Mouse (Mus musculus): Measurements from ENCODE around the gene Agr3. TPM values are rescaled to one million over a fixed set of nuclear protein-coding genes. Genes with fewer than 3 reads are reported as not detected.
A peak's percentile ranks its signal among the peaks of the same experiment; 100 is the strongest.

The Agr3 gene
- polyA plus RNA-seq, 1 experiment from 2014 or later = not detected

DNA sequence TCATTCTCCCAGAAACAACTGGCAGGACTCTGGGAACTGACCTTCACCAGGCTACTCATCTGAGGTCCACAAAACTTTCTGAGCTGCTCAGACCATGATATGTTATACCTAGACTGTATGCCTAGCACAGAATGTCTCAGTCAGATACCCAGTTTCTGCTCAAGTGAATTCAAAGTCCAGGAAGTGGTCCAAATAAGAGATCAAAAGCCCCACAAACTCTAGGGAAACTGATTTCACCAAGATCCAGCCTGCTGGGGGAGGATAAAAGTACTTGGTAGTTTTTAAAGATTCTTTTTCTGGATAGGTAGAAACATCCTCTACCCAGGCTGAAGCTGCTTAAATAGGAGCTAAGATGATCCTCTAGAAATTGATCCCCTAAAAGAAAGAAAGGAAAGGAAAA, 9.6 kb upstream of the Agr3 start:
- no peaks in the 10 kb centered on the region for H3K27me3 ChIP-seq (replicated peaks; ENCODE audit: control insufficient read depth, insufficient read depth, low read length)
- no peak overlapping the region for H3K4me2 ChIP-seq (ENCODE audit: low read length)
- no peak overlapping the region for H3K27ac ChIP-seq (ENCODE audit: low read depth, low read length)
- H3K9me3 ChIP-seq (replicated peaks; ENCODE audit: control insufficient read depth, low read length) = no peaks in the 10 kb centered on the region
- no peak overlapping the region for H3K9ac ChIP-seq (ENCODE audit: low read length)
- DNase-seq (ENCODE audit: low spot score) (no peak), ATAC-seq (no peak)
- no peak overlapping the region for H3K4me3 ChIP-seq (ENCODE audit: low read depth, low read length)
- H3K36me3 ChIP-seq (ENCODE audit: control insufficient read depth, insufficient read depth, low read length) = no peaks in the 10 kb centered on the region
- H3K4me1 ChIP-seq (ENCODE audit: control insufficient read depth, insufficient read depth, low read length) = no peaks in the 10 kb centered on the region

DNA sequence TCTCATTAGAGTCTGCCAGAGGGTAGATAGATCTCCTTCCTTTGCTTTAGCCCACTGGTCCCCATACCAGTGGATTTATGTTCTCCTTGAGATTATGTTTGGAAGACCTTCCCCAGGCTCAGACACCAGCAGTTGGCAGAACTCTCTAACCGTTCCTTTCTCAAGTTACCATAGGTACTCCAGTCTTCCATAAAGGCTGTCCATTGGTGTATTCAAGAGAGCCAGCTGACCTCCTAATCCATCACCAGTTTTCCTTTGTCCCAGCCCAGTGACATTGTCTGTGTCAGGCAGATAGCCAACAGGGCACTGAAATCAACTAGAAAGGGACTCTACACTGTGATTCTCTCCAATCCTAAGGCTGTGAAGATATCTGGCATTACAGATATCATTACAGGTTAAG, 9.0 kb upstream of the Agr3 start:
- no peak overlapping the region for H3K4me2 ChIP-seq (ENCODE audit: low read length)
- H3K27me3 ChIP-seq (replicated peaks; ENCODE audit: control insufficient read depth, insufficient read depth, low read length) = no peaks in the 10 kb centered on the region
- H3K36me3 ChIP-seq (ENCODE audit: control insufficient read depth, insufficient read depth, low read length) = no peaks in the 10 kb centered on the region
- no peak overlapping the region for H3K27ac ChIP-seq (ENCODE audit: low read depth, low read length)
- ATAC-seq (no peak), DNase-seq (ENCODE audit: low spot score) (no peak)
- no peak overlapping the region for H3K4me3 ChIP-seq (ENCODE audit: low read depth, low read length)
- no peaks in the 10 kb centered on the region for H3K9me3 ChIP-seq (replicated peaks; ENCODE audit: control insufficient read depth, low read length)
- 31% methylated on average over 1 of the region's 1 CpGs for WGBS
- H3K4me1 ChIP-seq (ENCODE audit: control insufficient read depth, insufficient read depth, low read length) = no peaks in the 10 kb centered on the region
- H3K9ac ChIP-seq (ENCODE audit: low read length) = no peak overlapping the region

DNA sequence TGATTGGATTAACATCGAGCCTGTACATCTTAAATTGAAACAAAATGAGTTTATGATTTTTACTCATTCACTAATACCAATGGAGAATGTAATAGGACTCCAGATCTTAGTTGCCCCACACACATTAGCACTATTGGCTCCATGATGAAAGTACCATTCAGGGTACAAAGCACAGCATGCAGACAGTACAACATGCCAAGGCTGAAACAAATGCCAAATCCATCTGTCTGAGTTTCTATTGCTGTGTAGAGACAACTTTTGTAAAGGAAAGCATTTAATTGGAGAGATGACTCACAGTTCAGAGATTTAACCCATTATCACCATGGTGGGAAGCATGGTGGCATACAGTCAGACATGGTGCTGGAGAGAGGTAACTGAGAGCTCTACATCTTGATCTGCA, 7.4 kb upstream of the Agr3 start:
- 36% methylated on average over 1 of the region's 1 CpGs for WGBS
- Histone ChIP-seq H3K4me1 (ENCODE audit: control insufficient read depth, insufficient read depth, low read length) (no peaks in the 10 kb centered on the region), H3K4me2 (ENCODE audit: low read length) (no peak overlapping the region), H3K27ac (ENCODE audit: low read depth, low read length) (no peak overlapping the region), H3K27me3 (replicated peaks; ENCODE audit: control insufficient read depth, insufficient read depth, low read length) (no peaks in the 10 kb centered on the region), H3K9ac (ENCODE audit: low read length) (no peak overlapping the region), H3K9me3 (replicated peaks; ENCODE audit: control insufficient read depth, low read length) (no peaks in the 10 kb centered on the region), H3K36me3 (ENCODE audit: control insufficient read depth, insufficient read depth, low read length) (no peaks in the 10 kb centered on the region), H3K4me3 (ENCODE audit: low read depth, low read length) (no peak overlapping the region)
- peak; percentile 89; the same call in 1 of the 2 replicates for ATAC-seq
- DNase-seq (ENCODE audit: low spot score) = peak; percentile 83

DNA sequence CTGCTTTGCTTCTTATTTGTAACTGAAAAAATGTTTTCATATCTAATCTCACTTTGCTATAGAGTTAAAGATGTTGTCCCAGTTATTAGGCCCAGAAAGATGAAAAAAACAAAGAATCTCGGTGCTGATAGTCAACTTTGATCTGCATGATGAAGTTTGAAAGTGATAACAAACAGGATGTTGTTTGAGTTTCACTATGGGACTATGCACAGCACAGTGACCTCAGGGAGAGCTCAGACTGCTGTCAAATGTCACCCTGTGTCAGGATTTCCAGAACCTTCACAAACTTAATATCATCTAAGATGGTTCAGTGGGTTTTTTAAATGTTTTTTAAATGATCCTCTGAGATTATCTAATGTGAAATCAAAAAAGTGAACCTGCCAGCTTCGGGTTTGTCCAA, 2.4 kb downstream of the Agr3 start:
- Histone ChIP-seq H3K9ac (ENCODE audit: low read length) (no peak overlapping the region), H3K36me3 (ENCODE audit: control insufficient read depth, insufficient read depth, low read length) (no peaks in the 10 kb centered on the region), H3K9me3 (replicated peaks; ENCODE audit: control insufficient read depth, low read length) (no peaks in the 10 kb centered on the region), H3K27ac (ENCODE audit: low read depth, low read length) (no peak overlapping the region), H3K4me1 (ENCODE audit: control insufficient read depth, insufficient read depth, low read length) (no peaks in the 10 kb centered on the region), H3K4me3 (ENCODE audit: low read depth, low read length) (no peak overlapping the region), H3K4me2 (ENCODE audit: low read length) (no peak overlapping the region), H3K27me3 (replicated peaks; ENCODE audit: control insufficient read depth, insufficient read depth, low read length) (no peaks in the 10 kb centered on the region)
- DNase-seq (ENCODE audit: low spot score) = no peak
- 87% methylated on average over 2 of the region's 2 CpGs for WGBS
- ATAC-seq = no peak

DNA sequence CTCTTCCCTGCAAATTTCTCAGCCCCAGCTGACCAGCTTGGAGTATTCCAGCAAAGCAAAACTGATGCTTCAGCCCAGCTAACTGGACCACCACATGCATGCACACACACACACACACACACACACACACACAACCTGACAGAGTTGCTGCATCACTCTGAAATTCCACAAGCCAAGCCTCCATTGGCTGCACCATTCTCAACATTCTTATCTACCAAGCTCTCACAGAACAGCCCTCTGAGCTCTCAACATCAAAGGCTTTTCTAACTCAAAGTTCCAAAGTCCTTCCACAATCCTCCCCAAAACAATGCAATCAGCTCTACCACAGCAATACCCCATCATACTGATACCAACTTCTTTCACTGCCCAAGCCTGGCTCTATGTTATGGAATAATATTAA, 7.4 kb downstream of the Agr3 start:
- ATAC-seq (no peak), DNase-seq (ENCODE audit: low spot score) (no peak)
- Histone ChIP-seq H3K36me3 (ENCODE audit: control insufficient read depth, insufficient read depth, low read length) (no peaks in the 10 kb centered on the region), H3K27ac (ENCODE audit: low read depth, low read length) (no peak overlapping the region), H3K4me1 (ENCODE audit: control insufficient read depth, insufficient read depth, low read length) (no peaks in the 10 kb centered on the region), H3K4me2 (ENCODE audit: low read length) (no peak overlapping the region), H3K4me3 (ENCODE audit: low read depth, low read length) (no peak overlapping the region), H3K9me3 (replicated peaks; ENCODE audit: control insufficient read depth, low read length) (no peaks in the 10 kb centered on the region), H3K9ac (ENCODE audit: low read length) (no peak overlapping the region), H3K27me3 (replicated peaks; ENCODE audit: control insufficient read depth, insufficient read depth, low read length) (no peaks in the 10 kb centered on the region)

DNA sequence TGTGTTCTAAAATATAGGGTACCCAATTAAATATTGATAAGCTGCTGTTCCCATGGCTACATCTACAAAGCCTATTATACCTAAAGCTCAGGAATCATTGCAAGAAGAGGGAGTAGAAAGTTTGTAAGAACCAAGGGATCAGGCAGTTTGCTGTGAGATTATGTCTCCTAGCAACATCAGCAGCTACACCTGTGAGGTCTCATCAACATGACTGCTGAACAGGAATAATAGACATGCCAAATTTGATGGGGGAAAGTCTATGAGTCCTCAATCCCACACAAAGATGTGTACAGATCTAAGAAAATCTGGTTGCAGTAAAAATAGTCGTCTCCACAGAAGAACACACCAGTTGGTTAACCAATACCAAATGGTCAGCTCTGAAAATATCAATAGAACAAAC, 26.3 kb downstream of the Agr3 start:
- ATAC-seq = no peak
- Histone ChIP-seq H3K9ac (ENCODE audit: low read length) (no peak overlapping the region), H3K36me3 (ENCODE audit: control insufficient read depth, insufficient read depth, low read length) (no peaks in the 10 kb centered on the region), H3K9me3 (replicated peaks; ENCODE audit: control insufficient read depth, low read length) (no peaks in the 10 kb centered on the region), H3K27ac (ENCODE audit: low read depth, low read length) (no peak overlapping the region), H3K4me3 (ENCODE audit: low read depth, low read length) (no peak overlapping the region), H3K4me1 (ENCODE audit: control insufficient read depth, insufficient read depth, low read length) (no peaks in the 10 kb centered on the region), H3K4me2 (ENCODE audit: low read length) (no peak overlapping the region), H3K27me3 (replicated peaks; ENCODE audit: control insufficient read depth, insufficient read depth, low read length) (no peaks in the 10 kb centered on the region)
- 31% methylated on average over 1 of the region's 1 CpGs for WGBS
- no peak for DNase-seq (ENCODE audit: low spot score)

DNA sequence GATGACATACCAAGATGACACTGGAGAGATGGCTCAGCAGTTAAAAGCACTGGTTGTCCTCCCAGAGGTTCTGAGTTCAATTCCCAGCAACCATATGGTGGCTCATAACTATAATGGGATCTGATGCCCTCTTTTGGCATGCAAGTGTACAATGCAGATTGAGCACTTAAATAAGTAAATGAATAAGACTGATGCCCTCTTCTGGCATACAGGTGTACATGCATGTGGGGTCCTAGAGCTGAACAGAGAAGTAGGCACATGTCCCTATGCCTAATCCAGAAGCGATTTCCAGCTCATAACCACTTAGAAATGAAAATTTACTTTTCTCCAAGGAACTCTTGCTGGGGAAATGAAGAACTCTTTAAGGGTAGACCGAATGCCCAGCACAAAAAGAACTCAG, 31.8 kb downstream of the Agr3 start:
- DNase-seq (ENCODE audit: low spot score) (peak; percentile 26), ATAC-seq (no peak)
- Histone ChIP-seq H3K9me3 (replicated peaks; ENCODE audit: control insufficient read depth, low read length) (no peaks in the 10 kb centered on the region), H3K36me3 (ENCODE audit: control insufficient read depth, insufficient read depth, low read length) (no peaks in the 10 kb centered on the region), H3K27me3 (replicated peaks; ENCODE audit: control insufficient read depth, insufficient read depth, low read length) (no peaks in the 10 kb centered on the region), H3K9ac (ENCODE audit: low read length) (no peak overlapping the region), H3K4me1 (ENCODE audit: control insufficient read depth, insufficient read depth, low read length) (no peaks in the 10 kb centered on the region), H3K4me3 (ENCODE audit: low read depth, low read length) (no peak overlapping the region), H3K27ac (ENCODE audit: low read depth, low read length) (no peak overlapping the region), H3K4me2 (ENCODE audit: low read length) (no peak overlapping the region)
- 83% methylated on average over 2 of the region's 2 CpGs for WGBS

DNA sequence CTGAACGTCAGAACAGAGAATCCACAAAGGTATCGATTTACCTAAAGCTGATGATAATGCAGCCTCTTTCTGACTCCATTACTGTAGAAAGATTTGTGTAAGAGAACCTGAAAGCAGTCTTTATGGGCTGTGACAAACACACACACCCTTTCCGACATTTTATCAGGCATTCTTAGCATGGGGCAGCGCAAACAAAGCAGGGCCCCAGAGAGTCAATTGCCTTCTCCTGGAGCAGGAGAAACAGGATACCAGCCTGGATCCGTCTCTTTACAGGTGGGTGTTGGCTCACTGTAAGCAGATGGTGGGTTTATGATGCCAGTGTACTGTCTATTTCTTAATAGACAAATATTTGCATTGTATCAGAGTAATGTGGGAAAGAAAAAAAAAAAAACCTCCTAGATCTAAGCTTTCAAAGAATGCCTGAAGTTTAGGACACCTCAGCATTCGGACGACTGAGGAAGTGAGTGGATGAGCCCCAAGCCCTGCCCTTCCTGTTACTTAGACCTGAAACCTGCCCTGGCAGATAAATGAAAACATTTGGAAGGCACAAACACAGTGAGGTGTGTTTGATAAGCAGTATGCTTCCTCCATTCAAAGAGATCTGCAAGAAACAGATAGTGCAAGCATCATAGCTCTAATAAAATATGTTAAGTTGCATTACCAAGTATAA, 40.8 kb downstream of the Agr3 start:
- ATAC-seq (no peak), DNase-seq (ENCODE audit: low spot score) (no peak)
- 69% methylated on average over 7 of the region's 7 CpGs for WGBS
- Histone ChIP-seq H3K27me3 (replicated peaks; ENCODE audit: control insufficient read depth, insufficient read depth, low read length) (no peaks in the 10 kb centered on the region), H3K27ac (ENCODE audit: low read depth, low read length) (no peak overlapping the region), H3K36me3 (ENCODE audit: control insufficient read depth, insufficient read depth, low read length) (no peaks in the 10 kb centered on the region), H3K9me3 (replicated peaks; ENCODE audit: control insufficient read depth, low read length) (no peaks in the 10 kb centered on the region), H3K4me2 (ENCODE audit: low read length) (no peak overlapping the region), H3K4me3 (ENCODE audit: low read depth, low read length) (no peak overlapping the region), H3K4me1 (ENCODE audit: control insufficient read depth, insufficient read depth, low read length) (no peaks in the 10 kb centered on the region), H3K9ac (ENCODE audit: low read length) (no peak overlapping the region)

DNA sequence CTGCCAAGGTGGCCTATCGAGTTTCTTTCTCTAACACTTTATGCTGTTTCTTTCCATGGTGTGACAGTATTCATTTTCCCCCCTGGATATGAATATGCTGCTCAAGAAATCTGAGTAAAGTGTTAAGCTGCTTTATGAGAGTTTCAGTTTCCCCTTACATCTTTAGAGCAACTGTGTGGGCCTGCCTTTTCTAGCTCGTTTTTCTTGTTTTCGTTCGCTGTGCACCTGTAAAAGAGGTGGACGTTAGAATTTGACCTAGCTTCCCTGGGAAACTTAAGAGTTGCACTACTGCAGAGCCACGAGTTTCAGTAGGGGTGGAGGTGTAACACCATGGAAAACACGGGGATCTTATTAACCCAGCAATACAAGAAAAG, 41.3 kb downstream of the Agr3 start:
- H3K27me3 ChIP-seq (replicated peaks; ENCODE audit: control insufficient read depth, insufficient read depth, low read length) = no peaks in the 10 kb centered on the region
- ATAC-seq = no peak
- no peak overlapping the region for H3K27ac ChIP-seq (ENCODE audit: low read depth, low read length)

More for the DNA sequence above, 41.3 kb downstream of the Agr3 start:
- DNase-seq (ENCODE audit: low spot score) = no peak
- no peak overlapping the region for H3K9ac ChIP-seq (ENCODE audit: low read length)
- no peaks in the 10 kb centered on the region for H3K4me1 ChIP-seq (ENCODE audit: control insufficient read depth, insufficient read depth, low read length)
- 78% methylated on average over 7 of the region's 7 CpGs for WGBS
- H3K9me3 ChIP-seq (replicated peaks; ENCODE audit: control insufficient read depth, low read length) = no peaks in the 10 kb centered on the region
- H3K36me3 ChIP-seq (ENCODE audit: control insufficient read depth, insufficient read depth, low read length) = no peaks in the 10 kb centered on the region
- H3K4me3 ChIP-seq (ENCODE audit: low read depth, low read length) = no peak overlapping the region
- H3K4me2 ChIP-seq (ENCODE audit: low read length) = no peak overlapping the region

All from forebrain, embryonic 14.5 days (tissue).